Mouse (Mus musculus) cerebellum, postnatal 4 days (tissue): ENCODE data around the gene Zfyve28.

Experiments
- DNase-seq, 2 experiments: peaks; one replicate each; pipeline ENCODE4 v3.0.0; 2022; ENCODE audit warnings: low spot score in 2 of 2, mixed read lengths in 1 of 2

Zfyve28 gene

DNA sequence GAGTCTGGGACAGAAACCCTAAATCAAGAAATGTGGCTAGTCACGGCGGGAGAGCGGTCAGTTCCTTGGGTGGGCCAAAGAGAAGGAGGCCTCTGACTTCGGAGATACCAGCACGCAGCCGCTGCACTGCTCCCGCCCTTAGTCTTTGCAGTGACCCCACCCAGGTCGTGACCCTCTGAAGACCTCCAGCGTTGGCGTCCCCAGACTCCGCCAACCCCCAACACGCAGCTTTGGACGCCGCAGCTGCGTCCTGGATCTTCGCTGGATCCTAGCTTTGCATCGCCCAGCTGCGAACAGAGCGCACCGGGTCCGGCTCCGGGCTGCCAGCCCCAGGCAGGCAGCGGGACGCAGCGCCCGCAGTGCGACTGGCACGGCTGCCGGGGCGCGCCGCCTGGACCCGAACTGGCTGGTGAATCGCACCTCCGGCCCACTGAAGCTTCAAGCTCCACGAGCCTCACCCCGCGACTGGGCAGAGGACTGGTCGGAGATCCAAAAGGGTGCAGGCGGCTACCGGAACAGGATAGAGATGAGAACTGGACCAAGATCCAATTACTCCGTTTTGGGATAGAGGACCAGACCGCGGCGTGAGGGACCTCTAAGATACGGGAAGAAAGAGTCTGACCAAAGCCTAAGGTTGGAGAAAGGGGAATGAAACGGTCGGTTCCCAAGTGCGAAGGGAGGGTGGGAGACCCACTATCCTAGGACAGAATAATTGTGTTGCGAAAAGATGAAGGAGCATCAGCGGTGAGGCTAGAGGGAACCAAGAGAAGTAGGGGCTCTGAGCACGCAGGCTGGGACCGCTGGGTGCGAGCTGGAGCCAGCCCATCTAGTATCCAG, 1.0 kb downstream of the Zfyve28 start:
- DNase-seq: peak in 1 of 2 experiments; percentile 18

- DNase-seq: no peak
Measured at GRCm38 (mm10) chr5:34286516-34286915, 1.7 kb downstream of the Zfyve28 start.

- no peak for DNase-seq
Measured at GRCm38 (mm10) chr5:34285285-34285684, 3.0 kb downstream of the Zfyve28 start.

DNA sequence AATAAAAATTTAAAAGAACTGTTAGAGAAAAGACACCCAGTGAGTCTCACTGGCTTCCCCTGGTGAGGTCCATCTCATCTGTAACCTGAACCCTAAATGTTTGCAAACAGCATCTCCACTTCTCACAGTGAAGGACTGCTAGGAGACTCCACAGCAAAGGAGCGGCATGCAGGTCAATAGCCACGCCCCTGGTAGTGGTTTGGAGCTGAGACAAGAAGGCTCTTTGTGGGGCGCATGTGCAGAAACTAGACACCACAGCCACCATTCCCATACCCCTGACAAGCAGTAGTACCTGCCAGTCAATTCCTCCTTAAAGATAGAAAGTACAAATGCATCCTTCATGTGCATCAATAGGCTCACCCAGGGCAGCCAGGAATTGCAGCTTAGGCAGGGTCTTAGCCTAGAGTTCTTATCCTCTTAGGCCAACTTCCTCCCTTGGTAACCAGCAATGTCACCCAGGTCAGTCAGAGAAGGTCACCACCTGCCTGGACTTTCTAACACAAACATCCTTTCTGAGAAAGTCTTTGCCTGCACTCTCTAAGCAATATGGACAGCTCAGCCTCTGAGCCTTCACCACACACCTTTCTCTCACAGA, 4.0 kb downstream of the Zfyve28 start:
- DNase-seq: no peak

GRCm38 (mm10) chr5:34283355-34283754, 4.9 kb downstream of the Zfyve28 start:
- no peak for DNase-seq

DNA sequence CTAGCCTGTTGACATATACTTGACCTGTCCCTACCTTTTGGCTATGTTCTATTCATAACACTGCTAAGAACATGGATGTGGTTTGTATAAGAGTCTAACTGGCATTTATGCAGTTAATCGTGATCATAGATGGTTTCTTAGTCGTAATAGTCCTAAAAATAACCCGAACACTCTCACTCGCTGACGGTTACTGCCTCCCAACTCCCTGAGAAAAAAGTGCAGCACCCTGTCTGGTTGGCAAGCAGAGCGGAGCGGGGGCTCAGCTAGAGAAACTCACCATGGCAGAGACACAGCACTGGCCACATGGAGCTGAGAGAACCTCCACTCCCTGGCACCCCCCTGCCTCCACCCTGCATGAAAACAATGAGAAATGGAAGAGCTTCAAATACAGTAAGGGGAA, 7.3 kb downstream of the Zfyve28 start:
- no peak for DNase-seq

DNA sequence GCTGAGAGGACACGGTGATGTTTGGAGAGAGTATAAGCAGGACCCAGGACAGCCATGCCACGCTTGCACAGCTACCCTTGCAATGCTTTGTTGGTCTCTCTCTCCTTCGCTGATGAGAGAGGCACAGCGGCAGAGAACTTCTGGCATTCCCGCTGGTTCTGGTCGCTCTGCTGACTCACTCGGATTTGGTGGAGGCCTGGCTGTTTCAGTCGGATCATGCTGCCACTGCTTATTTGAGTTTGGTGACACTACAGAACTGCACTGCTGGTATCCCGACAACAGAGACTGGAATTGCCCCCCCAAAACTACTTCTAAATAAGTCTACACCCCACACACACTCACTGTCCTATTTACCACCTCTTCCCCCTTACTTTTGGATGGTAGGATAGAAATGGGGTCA, 9.0 kb downstream of the Zfyve28 start:
- no peak for DNase-seq

DNA sequence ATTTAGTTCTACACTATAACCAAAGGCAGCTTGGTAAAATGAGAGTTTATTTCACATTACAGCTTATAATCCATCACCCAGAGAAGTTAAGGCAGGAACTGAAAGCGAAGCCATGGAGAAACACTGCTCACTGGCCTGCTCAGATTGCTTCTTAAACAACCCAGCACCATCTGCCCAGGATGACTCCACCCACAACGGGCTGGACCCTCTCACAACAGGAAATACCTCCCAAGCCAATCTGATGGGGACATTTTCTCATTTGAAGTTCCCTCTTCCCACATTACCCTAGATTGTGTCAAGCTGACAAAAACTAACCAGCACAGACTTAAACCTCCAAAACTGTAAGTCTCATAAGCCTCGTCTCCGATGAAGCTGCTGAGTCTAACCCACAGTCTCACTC, 10.2 kb downstream of the Zfyve28 start:
- no peak for DNase-seq

GRCm38 (mm10) chr5:34276746-34277145, 11.5 kb downstream of the Zfyve28 start:
- no peak for DNase-seq

GRCm38 (mm10) chr5:34276191-34276590, 12.1 kb downstream of the Zfyve28 start:
- no peak for DNase-seq

DNA sequence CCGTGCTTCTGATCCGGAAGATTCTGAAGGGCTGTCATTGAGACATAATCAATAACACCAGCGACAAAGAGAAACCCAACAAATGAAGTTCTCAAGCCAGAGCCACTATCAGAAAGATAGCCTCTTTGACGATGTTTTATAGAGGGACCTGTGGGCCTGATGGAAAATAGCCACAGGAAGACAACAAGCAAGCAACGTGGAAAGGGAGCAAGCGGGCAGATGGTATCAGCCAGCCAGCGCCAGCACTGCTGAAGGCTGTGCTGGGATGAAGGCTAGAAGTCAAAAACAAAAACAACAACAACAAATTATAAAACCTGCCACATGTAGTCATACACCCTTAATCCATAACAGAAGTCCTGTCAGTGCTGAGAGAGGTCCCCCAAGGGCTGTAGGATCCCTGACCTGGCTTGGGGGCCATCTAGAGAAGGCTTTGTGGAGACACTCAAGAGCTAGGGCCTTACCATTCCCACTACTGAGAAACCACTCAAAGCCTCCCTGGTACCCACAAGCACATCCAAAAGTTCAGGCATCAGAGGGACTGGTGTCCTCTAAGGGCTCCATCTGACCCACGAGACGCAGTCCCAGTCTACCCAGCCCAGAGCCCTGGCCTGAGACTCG, 13.5 kb downstream of the Zfyve28 start:
- DNase-seq: no peak

- DNase-seq: peak in 1 of 2 experiments; percentile 47
Measured at GRCm38 (mm10) chr5:34274268-34274667, 14.0 kb downstream of the Zfyve28 start.

DNA sequence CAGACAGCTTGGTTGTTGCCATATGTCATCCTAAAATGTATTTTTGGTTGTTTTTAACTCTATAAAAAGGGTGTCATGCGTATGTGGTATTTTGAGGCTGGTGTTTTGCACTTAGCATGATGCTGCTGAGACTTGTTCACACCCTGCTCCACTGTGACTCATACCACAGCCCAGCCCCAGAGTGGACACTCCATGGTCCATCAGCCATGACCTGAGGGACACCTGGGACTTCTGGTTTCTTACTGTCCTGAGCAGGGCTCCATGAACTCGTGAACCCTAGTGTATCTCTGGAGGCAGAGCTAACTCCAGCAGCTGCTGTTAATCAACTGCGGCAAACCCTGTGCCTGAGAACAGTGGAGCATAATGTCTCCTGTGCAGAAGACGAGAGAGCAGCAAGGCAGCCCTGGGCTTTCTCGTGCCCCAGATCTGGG, 15.0 kb downstream of the Zfyve28 start:
- no peak for DNase-seq

DNA sequence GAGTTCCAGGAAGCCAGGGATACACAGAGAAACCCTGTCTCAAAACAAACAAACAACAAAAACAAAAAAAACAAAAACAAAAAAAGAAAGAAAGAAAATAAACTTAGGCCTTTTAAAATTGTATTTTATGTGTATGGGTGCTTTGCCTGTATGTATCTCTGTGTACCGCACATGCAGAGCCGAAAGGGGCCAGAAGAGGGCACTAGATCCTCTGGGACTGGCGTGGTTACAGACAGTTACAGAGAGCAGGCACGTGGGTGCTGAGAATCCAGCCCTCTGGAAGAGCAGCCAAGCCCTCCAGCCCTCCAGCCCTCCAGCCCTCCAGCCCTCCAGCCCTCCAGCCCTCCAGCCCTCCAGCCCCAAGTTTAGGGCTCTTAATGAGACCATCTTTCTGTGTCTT, 16.5 kb downstream of the Zfyve28 start:
- DNase-seq: peak in 1 of 2 experiments; percentile 41

GRCm38 (mm10) chr5:34269921-34270465, 18.3 kb downstream of the Zfyve28 start:
- no peak for DNase-seq

GRCm38 (mm10) chr5:34269197-34269920, 18.9 kb downstream of the Zfyve28 start:
- no peak for DNase-seq

GRCm38 (mm10) chr5:34266065-34266464, 22.2 kb downstream of the Zfyve28 start:
- DNase-seq: no peak

DNA sequence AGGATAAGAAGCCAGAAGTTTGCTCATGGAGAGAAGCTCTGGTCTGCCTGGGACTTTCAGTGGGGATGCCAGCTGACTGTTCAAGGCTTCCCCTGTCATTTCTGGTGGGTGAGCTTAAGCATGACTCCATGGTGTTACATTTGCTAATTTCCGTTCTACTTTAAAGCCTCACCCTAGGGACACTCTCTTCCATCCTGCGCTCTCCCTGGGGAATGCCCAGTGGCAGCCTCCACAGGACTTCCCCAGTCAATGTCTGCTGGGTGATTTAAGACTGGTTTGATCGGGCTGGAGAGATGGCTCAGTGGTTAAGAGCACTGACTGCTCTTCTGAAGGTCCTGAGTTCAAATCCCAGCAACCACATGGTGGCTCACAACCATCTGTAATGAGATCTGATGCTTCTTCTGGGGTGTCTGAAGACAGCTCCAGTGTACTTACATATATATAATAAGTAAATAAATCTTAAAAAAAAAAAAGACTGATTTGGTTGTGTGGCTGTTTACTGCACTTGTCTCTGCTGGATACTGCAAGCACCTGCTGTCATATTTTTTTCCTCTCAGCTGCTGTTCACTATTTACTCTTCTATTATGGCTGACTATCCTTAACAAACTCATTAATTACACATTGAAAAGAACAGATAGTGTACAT, 29.0 kb downstream of the Zfyve28 start:
- DNase-seq: no peak

DNA sequence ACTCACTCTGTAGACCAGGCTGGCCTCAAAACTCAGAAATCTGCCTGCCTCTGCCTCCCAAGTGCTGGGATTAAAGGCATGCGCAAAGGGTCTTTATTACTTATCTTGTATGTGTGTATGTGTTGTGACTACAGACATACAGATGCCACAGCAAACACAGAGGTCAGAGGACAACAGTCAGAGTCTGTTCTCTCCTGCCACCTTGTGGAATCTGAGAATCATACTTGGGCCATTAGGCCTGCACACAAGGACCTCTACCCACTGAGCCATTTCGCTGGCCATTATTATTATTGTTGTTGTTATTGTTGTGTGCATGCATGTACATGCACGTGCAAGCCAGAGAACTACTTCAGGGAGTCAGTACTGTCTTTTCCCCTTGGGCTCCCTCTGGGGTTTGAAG, 33.1 kb downstream of the Zfyve28 start:
- DNase-seq: no peak

GRCm38 (mm10) chr5:34254309-34254708, 33.9 kb downstream of the Zfyve28 start:
- no peak for DNase-seq

- DNase-seq: no peak
Measured at GRCm38 (mm10) chr5:34252967-34253519, 35.2 kb downstream of the Zfyve28 start.
